Mouse (Mus musculus) thymus, postnatal 10 days (tissue): ENCODE data around the gene Scd4.
"Not testable (repeated sequence)": the region's sequence is repeated elsewhere in the genome, so short reads cannot be mapped to it uniquely, and the experiment has no call there.

ENCODE experiments used
- DNase-seq, 2 experiments: peaks; one replicate each; pipeline ENCODE4 v3.0.0; 2021; ENCODE audit warnings: low spot score in 2 of 2

Gene Scd4

GRCm38 (mm10) chr19:44316752-44317315 lies 16.1 kb upstream of the Scd4 start:
- DNase-seq = no peak

GRCm38 (mm10) chr19:44317391-44317790 lies 15.5 kb upstream of the Scd4 start:
- no peak for DNase-seq

- no peak for DNase-seq
Observed at GRCm38 (mm10) chr19:44318545-44318944, 14.3 kb upstream of the Scd4 start.

- DNase-seq = no peak
Observed at GRCm38 (mm10) chr19:44320316-44320715, 12.6 kb upstream of the Scd4 start.

GRCm38 (mm10) chr19:44321201-44321600 lies 11.7 kb upstream of the Scd4 start:
- DNase-seq = no peak

GRCm38 (mm10) chr19:44321631-44322030 lies 11.3 kb upstream of the Scd4 start:
- no peak for DNase-seq

- no peak for DNase-seq
Observed at GRCm38 (mm10) chr19:44329566-44329965, 3.3 kb upstream of the Scd4 start.

- DNase-seq = not testable (repeated sequence)
Observed at GRCm38 (mm10) chr19:44331128-44331527, 1.8 kb upstream of the Scd4 start.

GRCm38 (mm10) chr19:44331911-44332310 lies 981 bp upstream of the Scd4 start:
- DNase-seq = no peak

- no peak for DNase-seq
Observed at GRCm38 (mm10) chr19:44332326-44332725, 566 bp upstream of the Scd4 start.

GRCm38 (mm10) chr19:44333991-44334390 lies 1.1 kb downstream of the Scd4 start:
- no peak for DNase-seq

GRCm38 (mm10) chr19:44335876-44336662 lies 3.2 kb downstream of the Scd4 start:
- no peak for DNase-seq

GRCm38 (mm10) chr19:44349689-44350088 lies 16.8 kb downstream of the Scd4 start:
- no peak for DNase-seq

GRCm38 (mm10) chr19:44351756-44352155 lies 18.9 kb downstream of the Scd4 start:
- DNase-seq = no peak

- DNase-seq = no peak
Observed at GRCm38 (mm10) chr19:44358700-44359099, 25.8 kb downstream of the Scd4 start.

GRCm38 (mm10) chr19:44363529-44363928 lies 30.6 kb downstream of the Scd4 start:
- peak; percentile 23 to 65 for DNase-seq

- no peak for DNase-seq
Observed at GRCm38 (mm10) chr19:44364029-44364428, 31.1 kb downstream of the Scd4 start.

GRCm38 (mm10) chr19:44365733-44366132 lies 32.8 kb downstream of the Scd4 start:
- no peak for DNase-seq

- not testable (repeated sequence) for DNase-seq
Observed at GRCm38 (mm10) chr19:44367076-44367475, 34.2 kb downstream of the Scd4 start.

- no peak for DNase-seq
Observed at GRCm38 (mm10) chr19:44369371-44369770, 36.5 kb downstream of the Scd4 start.

- DNase-seq = no peak
Observed at GRCm38 (mm10) chr19:44370231-44370630, 37.3 kb downstream of the Scd4 start.

- peak; percentile 67 to 91 for DNase-seq
Observed at GRCm38 (mm10) chr19:44372969-44373368, 40.1 kb downstream of the Scd4 start.

- no peak for DNase-seq
Observed at GRCm38 (mm10) chr19:44376511-44376951, 43.6 kb downstream of the Scd4 start.
